Mouse (Mus musculus) intestine, embryonic 14.5 days (tissue): ENCODE data around the gene Serpinf1. TPM values are rescaled to one million over a fixed set of nuclear protein-coding genes. Genes with fewer than 3 reads are reported as not detected.

ENCODE experiments used
- ATAC-seq: fragments of 200-750 bp; cut with Nextera tagmentation; replicated peaks from 2 replicates; pipeline ENCODE4 v1.8.0; 2017; ENCODE audit warnings: low read depth, moderate number of reproducible peaks, moderate TSS enrichment, moderate library complexity; ENCODE audit not compliant: low FRiP score, low TSS enrichment
- DNase-seq: peaks from one replicate; pipeline ENCODE4 v3.0.0-alpha.2; 2018; ENCODE audit warnings: low spot score
- H3K27ac ChIP-seq: fragments of 300-500 bp; sonication (generic); 2 replicates; pipeline ENCODE4 v1.5.1; 2014; ENCODE audit warnings: low read depth, mild to moderate bottlenecking, control low read depth
- H3K27me3 ChIP-seq: fragments of 300-500 bp; sonication (generic); replicated peaks from 2 replicates; pipeline ENCODE4 v1.6.1; 2014; ENCODE audit warnings: low read length, control low read depth; ENCODE audit not compliant: control insufficient read depth, insufficient read depth
- H3K36me3 ChIP-seq: fragments of 300-500 bp; sonication (generic); 2 replicates; pipeline ENCODE4 v1.6.1; 2014; ENCODE audit warnings: low read length, control low read depth; ENCODE audit not compliant: control insufficient read depth, insufficient read depth
- H3K4me1 ChIP-seq: fragments of 300-500 bp; sonication (generic); replicated peaks from 2 replicates; pipeline ENCODE4 v1.6.1; 2014; ENCODE audit warnings: low read length, control low read depth, mixed read lengths; ENCODE audit not compliant: control insufficient read depth, insufficient read depth
- H3K4me2 ChIP-seq: fragments of 300-500 bp; sonication (generic); 2 replicates; pipeline ENCODE4 v1.6.1; 2014; ENCODE audit warnings: low read length
- H3K4me3 ChIP-seq: fragments of 300-500 bp; sonication (generic); 2 replicates; pipeline ENCODE4 v1.5.1; 2014; ENCODE audit warnings: low read depth, low read length, control low read depth, mixed read lengths
- H3K9ac ChIP-seq: fragments of 300-500 bp; sonication (generic); 2 replicates; pipeline ENCODE4 v1.6.1; 2014; ENCODE audit warnings: mild to moderate bottlenecking, low read length
- H3K9me3 ChIP-seq: fragments of 300-500 bp; sonication (generic); 2 replicates; pipeline ENCODE4 v1.6.1; 2016; ENCODE audit warnings: low read length, control low read depth; ENCODE audit not compliant: control insufficient read depth
- WGBS: fragments of 180-500 bp; shearing (Covaris S2); extraction: QIAGEN DNeasy Blood & Tissue Kit; methylation state at CpG from one replicate; pipeline ENCODE4 v1.1.7; 2014; 5-methylcytosine and 5-hydroxymethylcytosine counted together
- polyA plus RNA-seq: library from polyadenylated mRNA; unstranded; fragments of >200 nt; fragmentation: Nextera tagmentation; extraction: Ambion mirVana; gene quantifications from 2 replicates; pipeline ENCODE4 v1.2.1, GENCODE M21; 2014

The Serpinf1 gene
- polyA plus RNA-seq, 1 experiment from 2014 or later: 47.1 TPM

DNA sequence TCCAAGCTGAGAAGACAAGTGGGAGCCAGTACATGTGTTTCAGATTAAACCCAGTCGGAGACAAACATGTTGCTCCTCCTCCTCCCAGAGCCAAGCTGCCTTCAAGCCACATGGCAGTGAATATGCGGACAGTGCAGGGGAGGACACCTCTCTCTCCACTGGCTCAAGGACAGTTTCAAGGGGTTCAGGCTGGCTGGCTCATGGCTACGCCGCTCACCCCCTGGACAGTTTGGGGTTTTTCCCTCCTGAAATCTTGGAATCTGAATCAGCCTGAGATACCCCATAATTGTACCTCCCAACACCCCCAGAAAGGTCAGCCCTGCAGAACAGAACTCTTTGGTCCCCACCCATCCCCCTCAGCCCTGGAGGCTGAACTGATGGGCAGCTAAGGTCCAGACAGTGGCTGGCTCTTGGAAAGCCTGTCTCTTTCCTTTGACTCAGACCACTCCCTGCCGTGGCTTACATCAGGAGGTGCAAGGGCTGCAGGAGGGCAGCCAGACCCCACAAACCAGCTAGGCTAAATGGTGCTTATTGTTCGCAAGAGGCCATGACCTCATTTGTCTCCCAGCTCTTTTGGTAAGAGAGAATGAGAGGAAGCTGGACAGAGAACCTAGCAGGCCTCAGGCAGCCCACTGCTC lies 1.0 kb downstream of the Serpinf1 start:
- no peak for DNase-seq
- Histone ChIP-seq H3K4me2 (peak overlapping the region; percentile 48), H3K4me3 (peak overlapping the region; percentile 31), H3K27me3 (no peaks in the 10 kb centered on the region), H3K9ac (peak overlapping the region; percentile 37), H3K36me3 (no peaks in the 10 kb centered on the region), H3K9me3 (no peaks in the 10 kb centered on the region), H3K27ac (no peak overlapping the region), H3K4me1 (peaks cover 8% of the 10 kb centered on the region; the same call in 1 of the 2 replicates)
- ATAC-seq: 0 out of 2 replicates have a peak, but pooled peaks have one; percentile 40
- WGBS: 42% methylated on average over 6 of the region's 6 CpGs

DNA sequence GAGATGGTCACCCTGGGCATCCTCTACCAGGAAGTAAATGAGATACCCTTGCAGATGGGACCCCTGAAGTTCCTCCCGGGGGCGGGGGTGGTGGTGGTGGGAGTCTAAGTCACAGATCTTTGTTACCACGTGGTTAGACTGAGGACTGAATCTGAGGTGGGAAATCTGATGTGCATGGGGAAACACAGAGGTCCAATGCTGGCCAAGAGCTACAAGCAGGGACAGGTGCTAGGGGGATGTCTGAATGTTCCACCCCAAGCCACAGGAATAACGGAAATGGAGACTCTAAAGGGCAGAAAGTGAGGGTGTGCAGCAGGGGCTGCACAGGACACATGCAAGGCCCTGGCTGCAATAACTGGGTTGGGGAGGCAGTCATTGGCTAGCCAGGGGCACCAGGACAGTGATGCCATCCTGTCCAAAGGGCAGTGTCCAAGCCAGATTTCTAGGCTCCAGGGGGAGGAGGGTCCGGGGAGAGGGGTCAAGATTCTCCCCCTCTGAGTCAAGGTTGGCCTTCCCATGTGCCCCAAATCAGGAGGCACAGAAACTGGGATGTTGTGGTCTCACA lies 1.6 kb downstream of the Serpinf1 start:
- no peaks in the 10 kb centered on the region for H3K36me3 ChIP-seq
- no peak overlapping the region for H3K4me3 ChIP-seq
- no peak overlapping the region for H3K27ac ChIP-seq
- no peak overlapping the region for H3K9ac ChIP-seq
- no peaks in the 10 kb centered on the region for H3K9me3 ChIP-seq
- peaks cover 8% of the 10 kb centered on the region; the same call in 1 of the 2 replicates for H3K4me1 ChIP-seq
- no peak for ATAC-seq
- DNase-seq: no peak
- H3K4me2 ChIP-seq: no peak overlapping the region
- WGBS: 67% methylated on average over 5 of the region's 5 CpGs
- no peaks in the 10 kb centered on the region for H3K27me3 ChIP-seq

DNA sequence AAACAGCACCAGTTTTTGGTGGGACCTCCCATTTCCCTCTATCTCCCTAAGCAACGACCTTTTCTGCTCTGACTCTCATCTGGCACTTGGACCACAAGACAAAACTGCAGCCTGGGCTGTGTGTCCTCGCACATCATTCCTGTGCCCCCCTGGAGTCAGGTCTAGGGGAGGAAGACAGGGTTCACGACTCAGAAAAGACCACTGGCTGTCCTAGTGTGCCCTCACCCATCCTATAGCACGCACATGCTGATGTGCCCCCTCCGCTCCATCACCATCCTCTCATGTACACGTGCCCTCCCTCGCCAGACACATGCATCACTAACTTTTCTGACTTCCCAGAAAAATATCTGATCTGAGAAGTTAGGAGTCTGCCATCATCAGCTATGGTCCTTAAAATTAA lies 2.5 kb downstream of the Serpinf1 start:
- ATAC-seq: no peak
- Histone ChIP-seq H3K9ac (no peak overlapping the region), H3K4me2 (no peak overlapping the region), H3K36me3 (no peaks in the 10 kb centered on the region), H3K4me1 (peaks cover 8% of the 10 kb centered on the region; the same call in 1 of the 2 replicates), H3K4me3 (no peak overlapping the region), H3K27ac (no peak overlapping the region), H3K27me3 (no peaks in the 10 kb centered on the region), H3K9me3 (no peaks in the 10 kb centered on the region)
- 83% methylated on average over 7 of the region's 7 CpGs for WGBS
- no peak for DNase-seq

DNA sequence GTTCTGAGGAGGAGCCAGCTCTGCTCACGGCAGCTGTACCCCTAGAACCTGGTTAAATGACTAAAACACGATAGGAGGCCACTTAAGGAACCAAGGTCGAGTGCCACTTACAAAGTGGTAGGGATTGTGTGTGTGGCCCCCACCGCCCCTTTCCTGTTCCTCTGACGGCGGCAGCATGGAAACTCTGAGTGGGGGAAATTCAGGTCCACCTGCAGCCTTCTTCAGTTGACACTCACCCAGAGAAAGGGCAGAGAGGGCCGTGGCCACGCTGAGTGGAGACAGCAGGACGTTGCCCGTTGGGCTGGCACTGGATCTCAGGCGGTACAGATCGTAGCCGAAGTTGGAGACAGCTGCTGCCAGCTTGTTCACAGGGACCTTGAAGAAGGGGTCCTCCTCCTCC lies 6.5 kb downstream of the Serpinf1 start:
- H3K4me2 ChIP-seq: no peak overlapping the region
- no peak overlapping the region for H3K4me3 ChIP-seq
- no peak overlapping the region for H3K27ac ChIP-seq
- no peak overlapping the region for H3K9ac ChIP-seq
- ATAC-seq: no peak
- no peaks in the 10 kb centered on the region; the same call in 1 of the 2 replicates for H3K4me1 ChIP-seq
- WGBS: 90% methylated on average over 13 of the region's 13 CpGs
- no peaks in the 10 kb centered on the region for H3K36me3 ChIP-seq
- H3K27me3 ChIP-seq: no peaks in the 10 kb centered on the region
- no peak for DNase-seq
- H3K9me3 ChIP-seq: no peaks in the 10 kb centered on the region

DNA sequence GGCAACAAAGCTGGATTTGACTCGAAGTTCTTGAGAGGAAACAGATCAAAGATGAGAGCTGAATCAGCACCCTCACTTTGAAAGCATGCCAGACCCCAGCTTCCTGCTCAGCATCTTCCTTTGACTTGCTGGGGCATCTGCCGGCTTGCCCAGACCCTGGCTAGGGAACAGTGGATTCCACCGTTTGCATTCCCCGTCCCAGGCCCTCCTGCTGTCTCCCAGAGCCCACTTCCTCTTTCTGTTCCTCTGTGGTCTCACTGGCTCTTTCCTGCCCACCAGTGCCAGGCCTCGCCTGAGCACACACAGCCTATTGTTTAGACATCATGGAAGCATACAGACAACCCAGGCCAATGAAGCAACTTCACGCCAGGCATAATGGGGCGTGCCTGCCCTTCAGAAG lies 7.4 kb downstream of the Serpinf1 start:
- Histone ChIP-seq H3K4me2 (no peak overlapping the region), H3K9ac (no peak overlapping the region), H3K27me3 (no peaks in the 10 kb centered on the region), H3K27ac (no peak overlapping the region), H3K9me3 (no peaks in the 10 kb centered on the region), H3K36me3 (no peaks in the 10 kb centered on the region), H3K4me1 (no peaks in the 10 kb centered on the region), H3K4me3 (no peak overlapping the region)
- ATAC-seq: no peak
- DNase-seq: no peak
- WGBS: 44% methylated on average over 7 of the region's 7 CpGs

DNA sequence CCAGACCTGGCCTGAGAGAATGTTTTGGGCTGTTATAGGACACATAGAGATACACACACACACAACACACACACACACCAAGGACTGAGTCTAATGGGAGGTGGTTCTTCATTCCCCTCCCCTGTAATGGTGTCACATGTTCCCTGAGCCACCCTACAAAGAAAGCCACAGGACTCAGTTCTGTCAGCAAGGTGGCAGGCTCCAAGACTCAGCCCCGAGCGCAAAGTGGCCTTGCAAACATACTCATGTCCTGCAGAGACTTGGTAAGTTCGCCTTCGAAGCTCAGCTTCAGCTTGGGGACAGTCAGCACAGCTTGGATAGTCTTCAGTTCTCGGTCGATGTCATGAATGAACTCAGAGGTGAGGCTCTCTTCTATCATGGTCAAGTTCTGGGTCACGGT lies 11.9 kb downstream of the Serpinf1 start:
- H3K4me3 ChIP-seq: no peak overlapping the region
- no peak for DNase-seq
- H3K9ac ChIP-seq: no peak overlapping the region
- no peak overlapping the region for H3K27ac ChIP-seq
- whole genome bisulfite sequencing: 82% methylated on average over 7 of the region's 7 CpGs
- H3K4me2 ChIP-seq: no peak overlapping the region
- no peaks in the 10 kb centered on the region for H3K4me1 ChIP-seq
- H3K9me3 ChIP-seq: no peaks in the 10 kb centered on the region
- H3K27me3 ChIP-seq: no peaks in the 10 kb centered on the region
- H3K36me3 ChIP-seq: no peaks in the 10 kb centered on the region
- ATAC-seq: no peak

DNA sequence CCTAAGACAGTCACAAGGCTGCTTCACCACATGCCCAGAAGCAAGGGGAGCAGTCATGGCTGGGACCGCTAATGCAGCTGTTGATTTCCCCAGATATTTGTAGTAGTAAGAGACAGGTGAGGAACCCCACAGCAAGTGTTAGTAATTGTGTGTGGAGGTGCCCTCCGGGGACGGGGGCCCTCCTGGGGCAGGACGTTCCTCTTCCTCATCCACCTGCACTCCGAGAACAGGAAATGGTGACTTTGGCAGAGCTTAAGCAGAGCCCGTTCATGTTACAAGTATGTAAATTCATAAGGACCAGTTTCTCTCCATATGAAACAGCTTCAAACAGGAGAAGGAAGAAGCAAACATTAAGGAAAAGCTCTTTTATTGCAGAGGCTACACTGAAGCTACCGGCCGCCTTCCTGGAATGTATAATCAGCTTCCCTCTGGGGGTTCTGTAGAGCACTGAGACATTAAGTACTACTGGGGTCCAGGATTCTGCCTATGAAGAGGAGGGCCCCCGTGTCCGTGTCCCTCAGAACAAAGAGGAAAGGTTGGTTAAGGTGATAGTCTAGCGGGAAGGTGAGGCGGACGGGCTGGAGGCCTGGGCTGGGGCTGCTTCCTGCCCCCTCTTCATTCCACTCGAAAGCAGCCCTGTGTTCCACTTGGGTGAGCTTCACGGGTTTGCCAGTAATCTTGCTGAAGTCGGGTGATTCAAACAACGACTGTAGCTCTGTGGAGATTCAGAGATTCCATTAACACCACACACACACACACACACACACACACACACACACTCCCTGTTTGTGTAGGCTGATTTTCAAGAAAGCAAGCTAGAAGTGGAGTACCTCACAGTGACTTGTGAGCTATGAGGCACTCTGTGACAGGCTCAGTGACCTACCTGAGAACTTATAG lies 12.6 kb downstream of the Serpinf1 start:
- no peak overlapping the region for H3K9ac ChIP-seq
- ATAC-seq: no peak
- no peaks in the 10 kb centered on the region for H3K9me3 ChIP-seq
- 80% methylated on average over 17 of the region's 17 CpGs for WGBS
- H3K4me2 ChIP-seq: no peak overlapping the region
- H3K4me3 ChIP-seq: no peak overlapping the region
- no peak for DNase-seq
- H3K4me1 ChIP-seq: no peaks in the 10 kb centered on the region
- H3K36me3 ChIP-seq: no peaks in the 10 kb centered on the region
- no peak overlapping the region for H3K27ac ChIP-seq
- no peaks in the 10 kb centered on the region for H3K27me3 ChIP-seq

DNA sequence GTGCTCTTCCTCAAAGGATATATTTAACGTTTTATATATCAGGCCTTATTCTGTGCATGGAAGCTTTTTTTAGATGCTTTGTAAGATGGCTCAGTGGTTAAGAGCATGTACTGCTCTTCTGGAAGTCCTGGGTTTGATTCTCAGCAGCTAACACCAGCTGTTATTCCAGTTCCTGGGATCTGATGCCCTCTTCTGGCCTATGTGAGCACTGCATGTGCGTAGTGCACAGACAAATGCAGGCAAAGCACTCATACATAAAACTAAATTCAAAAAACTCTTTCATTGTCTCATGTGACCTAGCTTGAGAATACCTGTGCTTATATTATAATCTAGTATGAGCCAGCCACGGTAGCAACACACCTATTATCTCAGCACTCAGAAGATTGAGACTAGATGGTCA lies 15.6 kb downstream of the Serpinf1 start:
- Histone ChIP-seq H3K9me3 (no peaks in the 10 kb centered on the region), H3K36me3 (no peaks in the 10 kb centered on the region), H3K9ac (no peak overlapping the region), H3K27me3 (no peaks in the 10 kb centered on the region), H3K4me2 (no peak overlapping the region), H3K27ac (no peak overlapping the region), H3K4me1 (no peaks in the 10 kb centered on the region), H3K4me3 (no peak overlapping the region)
- ATAC-seq: no peak
- DNase-seq: no peak
- WGBS: 42% methylated on average over 3 of the region's 3 CpGs
